Mouse (Mus musculus) liver, embryonic 18 days (tissue): ENCODE results near the gene Nudt7. TPM values are rescaled to one million over a fixed set of nuclear protein-coding genes. Genes with fewer than 3 reads are reported as not detected.

ENCODE experiments used
- polyA plus RNA-seq: library from polyadenylated mRNA; depleted of rRNA; stranded (reverse); fragments of >200 nt; gene quantifications from 2 replicates; pipeline ENCODE4 v1.2.3, GENCODE M21; 2012; rRNA removed

Gene Nudt7
- 18.1 and 20.6 TPM in 2 replicates for polyA plus RNA-seq

DNA sequence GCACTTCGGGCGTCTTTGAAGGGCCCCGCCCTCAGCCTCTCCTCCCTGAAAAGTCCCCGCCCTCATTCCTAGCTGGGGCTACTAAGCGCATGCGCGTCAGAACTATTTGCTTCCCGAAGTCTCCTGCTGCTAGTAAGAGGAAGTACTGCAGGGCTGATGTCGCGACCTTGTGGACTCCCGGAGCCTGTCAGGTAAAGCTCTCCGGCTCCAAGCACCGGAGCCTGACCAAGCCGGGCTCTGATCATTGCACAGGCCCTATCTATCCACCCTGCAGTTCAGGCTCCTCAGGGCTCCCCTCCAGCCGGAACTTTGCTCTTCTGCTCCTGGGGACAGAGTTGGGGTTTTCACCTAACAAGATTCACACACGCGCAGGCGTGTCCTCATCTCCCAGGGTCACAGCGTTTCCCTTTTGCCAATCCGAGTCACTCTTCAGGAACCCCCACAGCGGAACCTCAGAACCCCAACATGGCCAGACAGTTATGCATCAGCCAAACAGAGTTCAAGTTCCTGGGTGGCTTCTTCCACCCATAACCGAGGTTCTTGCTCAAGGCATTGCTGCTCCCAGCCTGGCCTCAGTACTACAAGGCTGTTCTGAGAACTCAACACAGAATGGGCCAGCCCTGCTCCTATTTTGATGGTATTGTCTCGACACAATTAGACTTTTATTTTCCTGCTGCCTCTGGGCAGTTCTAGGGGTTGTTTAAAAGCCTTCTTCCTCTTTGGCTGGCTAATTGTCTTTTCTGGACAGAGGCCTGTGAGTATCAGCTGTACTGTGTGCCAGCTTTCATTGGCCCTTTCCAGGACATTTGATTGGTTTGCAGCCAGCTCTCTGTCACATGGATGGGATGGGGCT is at the start of gene Nudt7:
Gene Nudt7 (plus strand): TSS at position 48 of the 853 bp plus-strand sequence.

Other genes with a start within 250 kb of the Nudt7 start
- 0.05 and 0.06 TPM in 2 replicates for gene Vat1l, start 72.1 kb downstream of the Nudt7 start, polyA plus RNA-seq